Mouse (Mus musculus) cerebellum, adult 2 months (tissue): ENCODE results near the gene Aplp1.

Experiments used
- CTCF ChIP-seq: fragments of 200-500 bp; IDR thresholded peaks from 2 replicates; pipeline ENCODE4 v1.5.1; 2011; ENCODE audit warnings: low read depth, mild to moderate bottlenecking, control low read depth, low read length, moderate library complexity, borderline replicate concordance; ENCODE audit not compliant: insufficient read depth
- POLR2A ChIP-seq: fragments of 200-500 bp; IDR thresholded peaks from 2 replicates; pipeline ENCODE4 v1.6.1; 2011; ENCODE audit warnings: low read length, control low read depth, borderline replicate concordance; ENCODE audit not compliant: insufficient read depth

- TF ChIP-seq CTCF (no peak), POLR2A (no peak)
These were observed 51.0 kb downstream of the Aplp1 start for GRCm38 (mm10) chr7:30394379-30394778.
